Mouse (Mus musculus): ENCODE measurements around the gene Rnf149.

Rnf149 gene

GRCm38 (mm10) chr1:39531036-39531435 is 46.2 kb downstream of the Rnf149 start:
- no peak for DNase-seq (ENCODE audit: extremely low read depth, low read depth, low spot score)

GRCm38 (mm10) chr1:39530258-39530943 is 46.8 kb downstream of the Rnf149 start:
- DNase-seq (ENCODE audit: extremely low read depth, low read depth, low spot score): no peak

- DNase-seq (ENCODE audit: extremely low read depth, low read depth, low spot score): no peak
Observed at GRCm38 (mm10) chr1:39528319-39528718, 48.9 kb downstream of the Rnf149 start.

- peak; percentile 54 for DNase-seq (ENCODE audit: extremely low read depth, low read depth, low spot score)
Observed at GRCm38 (mm10) chr1:39527432-39527831, 49.8 kb downstream of the Rnf149 start.

GRCm38 (mm10) chr1:39526371-39527167 is 50.6 kb downstream of the Rnf149 start:
- no peak for DNase-seq (ENCODE audit: extremely low read depth, low read depth, low spot score)

- no peak for DNase-seq (ENCODE audit: extremely low read depth, low read depth, low spot score)
Observed at GRCm38 (mm10) chr1:39525763-39526162, 51.4 kb downstream of the Rnf149 start.

- DNase-seq (ENCODE audit: extremely low read depth, low read depth, low spot score): no peak
Observed at GRCm38 (mm10) chr1:39522519-39522918, 54.7 kb downstream of the Rnf149 start.

- no peak for DNase-seq (ENCODE audit: extremely low read depth, low read depth, low spot score)
Observed at GRCm38 (mm10) chr1:39521326-39521725, 55.9 kb downstream of the Rnf149 start.

GRCm38 (mm10) chr1:39515303-39515991 is 61.8 kb downstream of the Rnf149 start:
- DNase-seq (ENCODE audit: extremely low read depth, low read depth, low spot score): no peak

- DNase-seq (ENCODE audit: extremely low read depth, low read depth, low spot score): no peak
Observed at GRCm38 (mm10) chr1:39512183-39512582, 65.0 kb downstream of the Rnf149 start.

- DNase-seq (ENCODE audit: extremely low read depth, low read depth, low spot score): no peak
Observed at GRCm38 (mm10) chr1:39511775-39512174, 65.4 kb downstream of the Rnf149 start.

GRCm38 (mm10) chr1:39505600-39505999 is 71.6 kb downstream of the Rnf149 start:
- DNase-seq (ENCODE audit: extremely low read depth, low read depth, low spot score): no peak

GRCm38 (mm10) chr1:39504261-39504660 is 72.9 kb downstream of the Rnf149 start:
- DNase-seq (ENCODE audit: extremely low read depth, low read depth, low spot score): no peak

GRCm38 (mm10) chr1:39502817-39503633 is 74.2 kb downstream of the Rnf149 start:
- no peak for DNase-seq (ENCODE audit: extremely low read depth, low read depth, low spot score)

All from fat pad, adult 2 months (tissue).